Mouse (Mus musculus) lung, postnatal 10 days (tissue): ENCODE data around the gene Slc25a47.

Source experiments
- DNase-seq: peaks from one replicate; pipeline ENCODE4 v3.0.0; 2021

Gene Slc25a47

GRCm38 (mm10) chr12:108835840-108836409 lies at the start of gene Slc25a47, which contains the start of gene Slc25a29:
Gene Slc25a47 (plus strand): TSS chr12:108836046.
Gene Slc25a29 (minus strand): TSS chr12:108835883.
- DNase-seq: peak; percentile 98

- DNase-seq: no peak
Observed at GRCm38 (mm10) chr12:108787329-108787728, 48.5 kb upstream of the Slc25a47 start.

- DNase-seq: peak; percentile 91
Observed at GRCm38 (mm10) chr12:108792152-108792545, 43.7 kb upstream of the Slc25a47 start.

DNA sequence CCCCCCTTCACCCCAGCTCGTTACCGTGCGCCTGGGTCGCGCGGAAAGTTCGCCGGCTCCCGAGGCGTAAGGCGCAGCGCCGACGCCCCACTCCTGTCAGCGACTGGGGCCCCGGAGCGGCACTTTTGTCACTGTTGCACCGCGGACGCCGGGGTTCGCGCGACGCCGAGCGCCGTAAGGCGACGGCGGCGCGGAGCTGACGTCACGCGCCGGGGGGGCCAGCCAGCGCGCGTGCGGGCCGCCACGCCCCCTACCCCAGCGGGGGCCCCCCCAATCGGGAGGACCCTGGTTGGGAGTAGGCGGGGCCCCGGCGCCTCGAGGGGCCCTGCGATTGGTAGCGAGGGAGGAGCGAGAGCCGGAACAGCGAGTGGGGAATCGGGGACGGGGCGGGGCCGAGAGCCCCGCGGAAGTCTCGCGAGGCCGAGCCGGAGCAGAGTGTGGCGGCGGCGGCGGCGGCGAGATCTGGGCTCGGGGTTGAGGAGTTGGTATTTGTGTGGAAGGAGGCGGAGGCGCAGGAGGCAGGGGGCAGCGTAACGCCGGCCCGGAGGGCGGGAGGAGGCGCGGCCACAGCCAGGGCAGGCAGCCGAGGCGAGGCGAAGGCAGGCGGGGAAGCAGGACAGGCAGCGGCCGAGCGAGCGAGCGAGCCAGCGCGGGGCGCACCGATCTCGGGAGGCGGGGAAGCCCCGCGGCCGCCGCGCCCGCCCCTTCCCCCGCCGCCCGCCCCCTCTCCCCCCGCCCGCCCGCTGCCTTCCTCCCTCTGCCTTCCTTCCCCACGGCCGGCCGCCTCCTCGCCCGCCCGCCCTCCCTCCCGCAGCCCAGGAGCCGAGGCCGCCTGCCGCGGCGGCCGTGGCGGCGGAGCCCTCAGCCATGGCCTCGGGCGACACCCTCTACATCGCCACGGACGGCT lies 43.0 kb upstream of the Slc25a47 start, which contains the start of gene Yy1:
TSS of gene Yy1 (plus strand) at position 428 of the 907 bp plus-strand sequence.
- DNase-seq: peak; percentile 99

DNA sequence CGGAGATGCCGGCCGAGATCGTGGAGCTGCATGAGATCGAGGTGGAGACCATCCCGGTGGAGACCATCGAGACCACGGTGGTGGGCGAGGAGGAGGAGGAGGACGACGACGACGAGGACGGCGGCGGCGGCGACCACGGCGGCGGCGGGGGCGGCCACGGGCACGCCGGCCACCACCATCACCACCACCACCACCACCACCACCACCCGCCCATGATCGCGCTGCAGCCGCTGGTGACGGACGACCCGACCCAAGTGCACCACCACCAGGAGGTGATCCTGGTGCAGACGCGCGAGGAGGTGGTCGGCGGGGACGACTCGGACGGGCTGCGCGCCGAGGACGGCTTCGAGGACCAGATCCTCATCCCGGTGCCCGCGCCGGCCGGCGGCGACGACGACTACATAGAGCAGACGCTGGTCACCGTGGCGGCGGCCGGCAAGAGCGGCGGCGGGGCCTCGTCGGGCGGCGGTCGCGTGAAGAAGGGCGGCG lies 42.3 kb upstream of the Slc25a47 start:
- DNase-seq: peak; percentile 42

DNA sequence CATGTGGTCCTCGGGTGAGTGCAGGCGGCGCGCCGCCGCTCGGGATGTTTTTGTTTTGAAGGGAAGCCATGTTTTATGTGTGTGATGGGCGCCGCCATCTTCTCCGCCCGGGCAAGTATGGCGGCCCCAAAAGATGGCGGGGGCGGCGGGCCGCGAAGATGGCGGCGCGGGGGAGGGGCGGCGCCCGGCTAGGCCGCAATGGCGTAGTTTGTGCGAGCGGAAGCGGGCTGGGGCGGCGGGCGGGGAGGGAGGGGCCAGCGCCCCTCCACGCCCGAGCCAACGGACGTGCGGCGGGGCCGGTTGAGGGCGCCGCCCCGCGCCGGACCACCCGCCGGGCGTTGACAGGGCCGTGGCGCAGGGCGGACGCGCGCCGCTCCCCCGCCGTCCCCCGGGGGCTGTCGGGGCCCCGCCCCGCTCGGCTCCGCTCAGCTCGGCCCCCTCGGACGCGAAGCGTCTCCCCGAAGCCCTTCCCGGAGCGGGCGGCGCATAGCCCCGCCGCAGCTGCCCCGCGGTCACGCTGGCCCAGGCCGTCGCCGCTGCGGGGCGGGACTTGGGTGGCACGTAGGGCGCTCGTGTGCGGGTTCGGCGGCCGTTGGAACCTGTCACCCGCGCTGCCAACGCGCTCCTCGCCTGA lies 41.7 kb upstream of the Slc25a47 start:
- peak; percentile 84 for DNase-seq

DNA sequence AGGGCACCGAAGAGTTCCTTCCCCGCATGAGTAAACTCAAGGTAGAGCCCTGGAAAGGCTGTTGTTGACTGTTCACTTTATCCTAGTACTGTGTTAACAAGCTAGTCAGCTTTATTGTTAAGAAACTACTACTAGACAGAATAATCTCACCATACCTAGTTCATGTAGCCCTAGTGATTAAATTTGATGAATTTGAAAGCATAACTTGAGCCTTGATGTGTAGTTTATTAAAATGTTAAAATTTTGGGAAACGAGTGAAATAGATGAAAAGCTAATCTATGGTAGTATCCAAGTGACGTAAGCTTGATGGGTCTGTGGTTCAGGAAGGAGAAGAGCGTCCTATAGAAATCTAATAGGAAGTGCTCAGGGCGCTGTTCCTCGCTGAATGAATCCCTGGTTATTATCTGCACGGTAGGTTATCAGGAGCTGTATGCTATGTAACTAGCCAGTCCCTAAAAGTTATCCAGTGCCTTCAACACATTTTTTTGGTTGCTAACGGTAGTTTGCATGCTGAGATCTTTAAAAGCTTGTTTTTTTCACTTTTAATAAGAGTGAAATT lies 40.8 kb upstream of the Slc25a47 start:
- DNase-seq: no peak

- DNase-seq: peak; percentile 12
Observed at GRCm38 (mm10) chr12:108801613-108802012, 34.2 kb upstream of the Slc25a47 start.

GRCm38 (mm10) chr12:108804388-108804787 lies 31.5 kb upstream of the Slc25a47 start:
- no peak for DNase-seq

DNA sequence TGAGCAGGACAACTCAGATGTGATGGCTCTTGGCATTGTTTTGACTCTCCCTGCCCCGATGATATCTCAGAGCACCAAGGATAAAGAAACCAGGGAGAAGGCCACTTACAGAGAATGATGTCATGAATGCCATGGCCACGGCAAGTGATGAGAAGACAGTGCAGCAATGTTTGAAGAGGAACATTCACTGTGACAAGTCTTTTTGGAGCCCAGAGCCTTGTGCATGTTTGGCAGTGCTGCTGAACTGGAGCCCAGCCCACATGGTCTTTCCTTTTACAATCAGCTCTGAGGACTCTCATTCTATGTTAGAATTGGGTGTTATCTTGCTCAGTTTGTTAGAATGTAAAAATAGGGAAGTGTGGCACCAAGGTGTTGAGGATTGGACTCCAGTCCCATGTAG lies 27.4 kb upstream of the Slc25a47 start:
- no peak for DNase-seq

GRCm38 (mm10) chr12:108809771-108810170 lies 26.1 kb upstream of the Slc25a47 start:
- DNase-seq: no peak

DNA sequence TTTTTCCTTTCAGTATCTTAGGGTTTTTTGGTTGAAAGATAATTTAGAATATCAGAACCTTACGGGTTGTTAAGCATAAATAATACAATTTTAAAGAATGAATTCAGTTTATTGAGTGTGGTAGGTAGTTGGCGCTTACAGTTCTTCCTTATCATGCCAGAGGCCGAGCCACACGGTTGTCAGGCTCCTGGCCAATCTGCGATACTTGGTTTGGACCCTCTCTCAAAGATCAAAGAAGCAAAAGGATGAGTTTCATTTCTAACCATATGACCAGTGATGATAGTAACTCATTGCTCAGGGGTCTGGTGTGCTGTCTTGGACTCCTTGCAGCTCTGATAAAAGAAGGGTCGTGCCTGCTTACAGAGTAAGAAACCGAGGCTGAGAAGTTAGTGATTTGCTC lies 25.5 kb upstream of the Slc25a47 start:
- DNase-seq: no peak

DNA sequence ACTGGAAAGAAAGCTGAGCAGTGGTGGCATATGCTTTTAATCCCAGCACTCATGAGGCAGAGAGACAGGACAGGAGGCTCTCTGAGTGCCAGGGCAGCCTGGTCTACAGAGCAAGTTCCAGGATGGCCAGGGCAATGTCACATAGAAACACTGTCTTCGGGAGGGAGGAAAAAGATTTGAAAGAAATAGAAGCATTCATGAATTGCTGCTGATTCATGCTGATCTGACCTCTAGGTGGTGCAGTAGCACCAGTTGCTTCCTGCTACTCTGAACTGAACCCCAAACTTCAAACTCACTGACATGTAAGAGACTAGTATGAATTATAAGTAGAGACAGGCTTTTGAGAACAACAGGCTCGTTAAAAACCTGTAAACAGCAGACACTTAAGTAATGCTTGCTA lies 24.7 kb upstream of the Slc25a47 start:
- peak; percentile 53 for DNase-seq

- DNase-seq: no peak
Observed at GRCm38 (mm10) chr12:108812463-108812862, 23.4 kb upstream of the Slc25a47 start.

GRCm38 (mm10) chr12:108814470-108814869 lies 21.4 kb upstream of the Slc25a47 start:
- no peak for DNase-seq

- no peak for DNase-seq
Observed at GRCm38 (mm10) chr12:108816569-108816968, 19.3 kb upstream of the Slc25a47 start.

DNA sequence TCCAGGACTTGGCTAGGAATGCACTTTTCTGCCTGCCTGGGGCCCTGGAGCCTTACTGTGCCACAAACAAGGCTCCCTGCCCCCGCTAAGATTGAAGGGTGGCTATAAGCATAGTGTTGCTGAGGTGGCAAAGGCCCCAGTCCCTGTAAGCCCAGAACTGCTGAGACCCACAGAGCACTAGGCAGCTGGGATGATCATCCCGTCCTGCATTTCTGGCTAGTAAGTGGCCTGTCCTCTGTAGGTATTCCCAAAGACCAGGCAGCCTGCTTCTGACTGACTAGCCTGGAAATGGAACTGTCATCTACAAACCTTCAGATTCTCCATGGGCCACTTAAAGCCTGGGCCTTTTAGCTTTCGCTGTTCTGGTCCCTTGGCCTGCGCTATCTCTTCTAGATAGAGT lies 15.4 kb upstream of the Slc25a47 start:
- DNase-seq: no peak

DNA sequence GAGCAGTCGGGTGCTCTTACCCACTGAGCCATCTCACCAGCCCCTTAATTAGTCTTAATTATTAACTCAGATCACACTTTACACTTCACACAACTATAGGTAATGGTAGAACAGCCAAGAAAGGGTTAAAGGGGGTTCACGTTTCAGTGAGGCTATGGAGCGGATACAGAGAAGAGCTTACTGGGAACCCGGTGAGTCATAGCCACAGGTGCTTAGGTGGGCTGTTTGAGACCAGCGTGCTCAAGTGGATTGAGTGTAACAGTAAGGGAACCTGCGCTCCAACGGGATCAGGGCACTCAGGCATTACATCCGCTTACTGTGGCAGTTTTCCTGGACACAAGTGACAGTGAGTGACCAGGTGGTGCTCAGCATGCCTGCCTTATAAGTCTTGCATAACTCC lies 12.8 kb upstream of the Slc25a47 start:
- DNase-seq: no peak

GRCm38 (mm10) chr12:108824225-108824874 lies 11.5 kb upstream of the Slc25a47 start:
- DNase-seq: no peak

GRCm38 (mm10) chr12:108825561-108826224 lies 10.2 kb upstream of the Slc25a47 start:
- DNase-seq: no peak

DNA sequence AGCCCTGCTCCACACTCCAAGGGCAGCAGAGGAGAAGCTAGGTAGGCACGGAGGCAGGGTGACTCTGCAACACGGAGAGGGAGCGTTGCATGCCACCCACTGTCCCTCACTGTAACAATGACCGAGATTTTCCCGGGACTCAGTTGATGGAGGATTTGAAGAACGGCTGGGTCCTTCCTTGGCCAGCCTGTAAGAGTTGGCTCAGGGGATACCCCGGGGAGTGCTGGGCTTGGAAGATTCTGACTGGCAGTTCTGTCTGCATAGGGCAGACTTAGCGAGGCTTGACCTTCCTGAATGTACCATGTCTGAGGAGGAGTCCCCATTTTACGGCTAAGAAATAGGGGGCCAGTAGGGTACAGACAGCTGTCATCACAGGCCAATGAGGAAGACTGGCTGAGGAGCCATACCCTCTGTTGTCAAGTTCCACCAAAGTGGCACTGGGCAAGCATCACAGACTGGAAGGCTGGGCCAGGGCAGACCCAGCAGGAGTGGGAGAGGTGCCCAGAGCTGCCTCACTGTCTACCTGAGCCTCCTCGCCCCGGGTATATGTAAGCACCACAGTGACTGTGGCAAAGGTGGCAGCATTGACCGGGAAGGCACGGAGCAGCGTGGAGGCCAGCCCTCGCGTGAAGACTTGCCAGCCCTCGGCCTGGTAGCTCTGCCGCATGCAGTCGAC lies 9.4 kb upstream of the Slc25a47 start:
- no peak for DNase-seq
